Mouse (Mus musculus): ENCODE data around the gene Olfr887. TPM values are rescaled to one million over a fixed set of nuclear protein-coding genes. Genes with fewer than 3 reads are reported as not detected.

Gene Olfr887
- polyA plus RNA-seq (2012; rRNA removed): not detected in 2 replicates

- TF ChIP-seq POLR2A (IDR thresholded peaks at IDR 0.05; ENCODE audit: extremely low read depth, insufficient read depth, low read length) (no peak), CTCF (IDR thresholded peaks at IDR 0.05; ENCODE audit: extremely low read depth, insufficient read depth, low read length) (no peak)
- Histone ChIP-seq H3K4me1 (ENCODE audit: control insufficient read depth, insufficient read depth, low read length) (no peaks in the 10 kb centered on the region), H3K27ac (ENCODE audit: insufficient read depth, low read length) (no peak within 1 kb of the TSS), H3K4me3 (ENCODE audit: insufficient read depth, low read length) (no peak within 1 kb of the TSS)
These were observed at the start of gene Olfr887 for GRCm38 (mm10) chr9:38083772-38084171. Gene Olfr887 (plus strand): TSS chr9:38084072.

- Histone ChIP-seq H3K4me1 (ENCODE audit: control insufficient read depth, insufficient read depth, low read length) (no peaks in the 10 kb centered on the region), H3K4me3 (ENCODE audit: insufficient read depth, low read length) (no peak within 1 kb of the TSS), H3K27ac (ENCODE audit: insufficient read depth, low read length) (no peak within 1 kb of the TSS)
- TF ChIP-seq CTCF (IDR thresholded peaks at IDR 0.05; ENCODE audit: extremely low read depth, insufficient read depth, low read length): no peak
- no peak for TF ChIP-seq POLR2A (IDR thresholded peaks at IDR 0.05; ENCODE audit: extremely low read depth, insufficient read depth, low read length)
These were observed 37.6 kb upstream of the Olfr887 start, which contains the start of gene Olfr884 for GRCm38 (mm10) chr9:38046255-38046654. Gene Olfr884 (plus strand): TSS chr9:38046555.

GRCm38 (mm10) chr9:38061022-38061421, 22.9 kb upstream of the Olfr887 start, which contains the start of gene Olfr885:
Gene Olfr885 (plus strand): TSS chr9:38061322.
- Histone ChIP-seq H3K4me3 (ENCODE audit: insufficient read depth, low read length) (no peak within 1 kb of the TSS), H3K4me1 (ENCODE audit: control insufficient read depth, insufficient read depth, low read length) (no peaks in the 10 kb centered on the region), H3K27ac (ENCODE audit: insufficient read depth, low read length) (no peak within 1 kb of the TSS)
- no peak for TF ChIP-seq CTCF (IDR thresholded peaks at IDR 0.05; ENCODE audit: extremely low read depth, insufficient read depth, low read length)
- TF ChIP-seq POLR2A (IDR thresholded peaks at IDR 0.05; ENCODE audit: extremely low read depth, insufficient read depth, low read length): no peak

- Histone ChIP-seq H3K4me3 (ENCODE audit: insufficient read depth, low read length) (no peak within 1 kb of the TSS), H3K4me1 (ENCODE audit: control insufficient read depth, insufficient read depth, low read length) (no peaks in the 10 kb centered on the region), H3K27ac (ENCODE audit: insufficient read depth, low read length) (no peak within 1 kb of the TSS)
- TF ChIP-seq CTCF (IDR thresholded peaks at IDR 0.05; ENCODE audit: extremely low read depth, insufficient read depth, low read length) (no peak), POLR2A (IDR thresholded peaks at IDR 0.05; ENCODE audit: extremely low read depth, insufficient read depth, low read length) (no peak)
These were observed 24.0 kb downstream of the Olfr887 start, which contains the start of gene Olfr888 for GRCm38 (mm10) chr9:38107828-38108227. Gene Olfr888 (plus strand): TSS chr9:38108128.

- Histone ChIP-seq H3K4me1 (ENCODE audit: control insufficient read depth, insufficient read depth, low read length) (no peaks in the 10 kb centered on the region), H3K4me3 (ENCODE audit: insufficient read depth, low read length) (no peak within 1 kb of the TSS), H3K27ac (ENCODE audit: insufficient read depth, low read length) (no peak within 1 kb of the TSS)
- TF ChIP-seq POLR2A (IDR thresholded peaks at IDR 0.05; ENCODE audit: extremely low read depth, insufficient read depth, low read length) (no peak), CTCF (IDR thresholded peaks at IDR 0.05; ENCODE audit: extremely low read depth, insufficient read depth, low read length) (no peak)
These were observed 31.0 kb downstream of the Olfr887 start, which contains the start of gene Olfr889 for GRCm38 (mm10) chr9:38114898-38115297. Gene Olfr889 (plus strand): TSS chr9:38115198.

Other genes starting within 250 kb of the Olfr887 start
- 0.11 and 0.31 TPM in 2 replicates for gene Olfr877, start 229.8 kb upstream of the Olfr887 start, polyA plus RNA-seq (2012; rRNA removed)
- 0.02 TPM in 1 of 2 replicates, not detected in the other for gene Olfr145, start 187.3 kb upstream of the Olfr887 start, polyA plus RNA-seq (2012; rRNA removed)
- 0.23 and 0.26 TPM in 2 replicates for gene Olfr878, start 166.2 kb upstream of the Olfr887 start, polyA plus RNA-seq (2012; rRNA removed)
- 0.08 TPM in 1 of 2 replicates, not detected in the other for gene Olfr881, start 92.2 kb upstream of the Olfr887 start, polyA plus RNA-seq (2012; rRNA removed)
- not detected in 2 replicates for gene Olfr883, start 58.3 kb upstream of the Olfr887 start, polyA plus RNA-seq (2012; rRNA removed)
- gene Olfr884, start 37.5 kb upstream of the Olfr887 start, polyA plus RNA-seq (2012; rRNA removed): not detected in 2 replicates
- not detected in 2 replicates for gene Olfr885, start 22.8 kb upstream of the Olfr887 start, polyA plus RNA-seq (2012; rRNA removed)
- not detected in 2 replicates for gene Olfr888, start 24.1 kb downstream of the Olfr887 start, polyA plus RNA-seq (2012; rRNA removed)
- not detected in 2 replicates for gene Olfr889, start 31.1 kb downstream of the Olfr887 start, polyA plus RNA-seq (2012; rRNA removed)
- gene Olfr890, start 58.4 kb downstream of the Olfr887 start, polyA plus RNA-seq (2012; rRNA removed): not detected in 2 replicates
- gene Olfr891, start 96.7 kb downstream of the Olfr887 start, polyA plus RNA-seq (2012; rRNA removed): not detected in 2 replicates
- gene Olfr893, start 124.3 kb downstream of the Olfr887 start, polyA plus RNA-seq (2012; rRNA removed): not detected in 2 replicates
- not detected in 2 replicates for gene Olfr894, start 134.0 kb downstream of the Olfr887 start, polyA plus RNA-seq (2012; rRNA removed)
- not detected in 2 replicates for gene Olfr143, start 168.7 kb downstream of the Olfr887 start, polyA plus RNA-seq (2012; rRNA removed)
- not detected in 2 replicates for gene Olfr895, start 183.8 kb downstream of the Olfr887 start, polyA plus RNA-seq (2012; rRNA removed)
- not detected in 2 replicates for gene Olfr896-ps1, start 207.0 kb downstream of the Olfr887 start, polyA plus RNA-seq (2012; rRNA removed)
- not detected in 2 replicates for gene Olfr25, start 245.0 kb downstream of the Olfr887 start, polyA plus RNA-seq (2012; rRNA removed)

All from cortical plate, adult 2 months (tissue).